ENCODE assay signal across 14 mouse cellular contexts in genomic region chr8:13202041-13202440, GRCm38 (mm10). TPM values are rescaled to one million over a fixed set of nuclear protein-coding genes. Genes with fewer than 3 reads are reported as not detected.
A peak's percentile ranks its signal among the peaks of the same experiment; 100 is the strongest.
DNase-seq lines count a peak whose midpoint lies in the region; ATAC-seq and TF ChIP-seq lines count a peak whose summit lies in the region.
"Had no signal": no experiment of that assay in that cellular context is flagged by ENCODE, and none has a peak within 500 bp of the region (broad histone marks: within the 10 kb centered on the region; RNA-seq: fewer than 3 reads in every experiment).

No protein-coding gene starts in this region.

- 38% methylated on average over 3 of the region's 3 CpGs for WGBS in heart, embryonic 14.5 days
- 24% methylated on average over 3 of the region's 3 CpGs for WGBS in liver, adult 2 months

- no peak for DNase-seq in heart, postnatal 36 days
- DNase-seq in 416B (ENCODE audit: low read depth) (peak; percentile 45), R1 (ENCODE audit: low read depth, low spot score) (peak; percentile 66)
- DNase-seq in liver, adult 2 months (ENCODE audit: extremely low read depth, low read depth, low spot score) = peak; percentile 69
- no peak for DNase-seq in cerebellum, postnatal 10 days
- DNase-seq in left cerebral cortex, postnatal 36 days (ENCODE audit: low spot score in 2 of 2) = no peak

- H3K79me2 ChIP-seq in liver, adult 2 months (ENCODE audit: control insufficient read depth, insufficient read depth, low read length) = peaks cover 7% of the 10 kb centered on the region; the same call in 1 of the 2 replicates

- no peak overlapping the region for H3K27ac ChIP-seq in heart, embryonic 14.5 days (replicated peaks in 1 of 2; ENCODE audit: control insufficient read depth in 1 of 2, insufficient read depth in 1 of 2, low read depth in 2 of 2, low read length in 2 of 2)
- H3K27ac ChIP-seq in liver, adult 2 months (replicated peaks; ENCODE audit: insufficient read depth, low read depth, low read length) = peak overlapping the region; percentile 28
- H3K27ac ChIP-seq: hindbrain, postnatal 0 days; layer of hippocampus, adult 2 months had no signal

- ATAC-seq in heart, embryonic 14.5 days (ENCODE audit: insufficient number of reproducible peaks, insufficient read depth, low FRiP score, low read depth) = no peak
- no peak for ATAC-seq in activated CD4-positive, CD25-positive, alpha-beta regulatory T cell, adult 4 months
- ATAC-seq: hindbrain, postnatal 0 days had no signal

- H3K4me3 ChIP-seq in heart, embryonic 14.5 days (ENCODE audit: control insufficient read depth in 1 of 2, insufficient read depth in 1 of 2, low read depth in 1 of 2, low read length in 2 of 2) = peak overlapping the region in 1 of 2 experiments; percentile 63; a peak in 2 of 4 replicates
- peak overlapping the region; percentile 87 for H3K4me3 ChIP-seq in liver, adult 2 months (ENCODE audit: insufficient read depth, low read depth, low read length)
- H3K4me3 ChIP-seq: layer of hippocampus, adult 2 months had no signal

- no peak for TF ChIP-seq CTCF in liver, adult 2 months (IDR thresholded peaks at IDR 0.05; ENCODE audit: low read depth, low read length)

- H3K4me2 ChIP-seq in heart, embryonic 14.5 days (ENCODE audit: low read length) = peak overlapping the region; percentile 68

- intact Hi-C loops in heart, postnatal 36 days (cut with DNase I) = loop anchor here (5.0 kb wide), 1 partner anchor 225 kb away; no protein-coding TSS in a partner anchor
- intact Hi-C loops in left cerebral cortex, postnatal 36 days (cut with DNase I) = no loop called here

- H3K36me3 ChIP-seq in heart, embryonic 14.5 days (ENCODE audit: control insufficient read depth, insufficient read depth, low read length) = no peaks in the 10 kb centered on the region
- H3K36me3 ChIP-seq in liver, adult 2 months (ENCODE audit: control insufficient read depth, insufficient read depth, low read length) = no peaks in the 10 kb centered on the region; the same call in 1 of the 2 replicates

- no peaks in the 10 kb centered on the region for H3K9me3 ChIP-seq in heart, embryonic 14.5 days (ENCODE audit: control insufficient read depth, low read length)

- peak overlapping the region; percentile 82; the same call in 1 of the 2 replicates for H3K9ac ChIP-seq in heart, embryonic 14.5 days (ENCODE audit: low read length)
- peak overlapping the region; percentile 60; the same call in 1 of the 2 replicates for H3K9ac ChIP-seq in liver, adult 2 months (ENCODE audit: low read depth, low read length)

- peaks cover 7 to 9% of the 10 kb centered on the region in 2 experiments for H3K4me1 ChIP-seq in heart, embryonic 14.5 days (ENCODE audit: control insufficient read depth in 2 of 2, insufficient read depth in 2 of 2, low read length in 2 of 2)
- peaks cover 4% of the 10 kb centered on the region; the same call in 1 of the 2 replicates for H3K4me1 ChIP-seq in liver, adult 2 months (ENCODE audit: control insufficient read depth, insufficient read depth, low read length)

- H3K27me3 ChIP-seq in heart, embryonic 14.5 days (ENCODE audit: control insufficient read depth, insufficient read depth, low read length) = peaks cover 12% of the 10 kb centered on the region
- no peaks in the 10 kb centered on the region for H3K27me3 ChIP-seq in liver, adult 2 months (ENCODE audit: control insufficient read depth, insufficient read depth, low read length)

- no peak for TF ChIP-seq POLR2A in liver, adult 2 months (IDR thresholded peaks at IDR 0.05; ENCODE audit: extremely low read depth, insufficient read depth, low read length)

RNA-seq across cellular contexts. Expression of gene Grtp1, which starts 1.6 kb away (rescaled TPM):
- 19.6 and 21.3 TPM in 2 replicates for polyA plus RNA-seq in heart, embryonic 14.5 days (2014; fragmentation: Nextera tagmentation; extraction: Ambion mirVana)
- total RNA-seq in heart, postnatal 36 days (2021) = 1 to 10 TPM; 4.8 to 4.9 TPM
- total RNA-seq in liver, adult 2 months (2014; rRNA removed) = 25.3 and 25.5 TPM in 2 replicates
- 28.3 and 30.3 TPM in 2 replicates for polyA plus RNA-seq in liver, adult 2 months (2012; rRNA removed)
- 1 to 10 TPM; 4.8 to 5.5 TPM for total RNA-seq in left cerebral cortex, postnatal 36 days (2021)
- 1 to 10 TPM in 1 of 2 experiments, under 1 TPM in 1; 0.89 to 1.1 TPM for polyA plus RNA-seq in activated CD4-positive, CD25-positive, alpha-beta regulatory T cell, adult 4 months (2017; shearing (Covaris generic))

RNA-seq across cellular contexts. Expression of gene Lamp1, which starts 43.1 kb away (rescaled TPM):
- polyA plus RNA-seq in heart, embryonic 14.5 days (2014; fragmentation: Nextera tagmentation; extraction: Ambion mirVana) = 355 and 361 TPM in 2 replicates
- 100 to 1,000 TPM; 403 to 406 TPM for total RNA-seq in heart, postnatal 36 days (2021)
- 381 and 420 TPM in 2 replicates for total RNA-seq in liver, adult 2 months (2014; rRNA removed)
- 563 and 625 TPM in 2 replicates for polyA plus RNA-seq in liver, adult 2 months (2012; rRNA removed)
- total RNA-seq in left cerebral cortex, postnatal 36 days (2021) = 100 to 1,000 TPM; 258 to 303 TPM
- polyA plus RNA-seq in activated CD4-positive, CD25-positive, alpha-beta regulatory T cell, adult 4 months (2017; shearing (Covaris generic)) = 10 to 100 TPM; 17.9 to 18.1 TPM

RNA-seq across cellular contexts. Expression of gene Adprhl1, which starts 51.9 kb away (rescaled TPM):
- 225 and 239 TPM in 2 replicates for polyA plus RNA-seq in heart, embryonic 14.5 days (2014; fragmentation: Nextera tagmentation; extraction: Ambion mirVana)
- 100 to 1,000 TPM; 573 to 582 TPM for total RNA-seq in heart, postnatal 36 days (2021)
- total RNA-seq in liver, adult 2 months (2014; rRNA removed) = 0.74 TPM in 1 of 2 replicates, not detected in the other
- polyA plus RNA-seq in liver, adult 2 months (2012; rRNA removed) = not detected in 2 replicates
- 1 to 10 TPM; 1.2 to 1.4 TPM for total RNA-seq in left cerebral cortex, postnatal 36 days (2021)
- not detected for polyA plus RNA-seq in activated CD4-positive, CD25-positive, alpha-beta regulatory T cell, adult 4 months (2017; shearing (Covaris generic))
- total RNA-seq: CH12.LX; hindbrain, postnatal 0 days; megakaryocyte progenitor cell, adult 5-6 weeks had no signal
- polyA plus RNA-seq: limb, embryonic 11.5 days; stomach, embryonic 14.5 days had no signal

Comparison
In these comparisons a context has a peak if more than half of its experiments do, and no peak if none do; other contexts are left out.
1. DNase-seq: peak in 416B (single experiment), R1 (single experiment) and liver, adult 2 months (single experiment); none in heart, postnatal 36 days (0 of 2), cerebellum, postnatal 10 days (0 of 2) and left cerebral cortex, postnatal 36 days (0 of 2).
2. RNA of gene Adprhl1, which starts 51.9 kb away (total RNA-seq): 573 to 582 TPM in heart, postnatal 36 days; 1.2 to 1.4 TPM in left cerebral cortex, postnatal 36 days and 0.74 TPM in liver, adult 2 months; every median in the first group is over 100 times any median in the second.